Mouse (Mus musculus) myocyte (in vitro differentiated cells): Measurements from ENCODE around the gene Akr1b7.
A peak's percentile ranks its signal among the peaks of the same experiment; 100 is the strongest.
"Not testable (repeated sequence)": the region's sequence is repeated elsewhere in the genome, so short reads cannot be mapped to it uniquely, and the experiment has no call there.

Experiments used
- CEBPB ChIP-seq: IDR thresholded peaks from 2 replicates; pipeline ENCODE4 v1.6.1; 2011; ENCODE audit warnings: mild to moderate bottlenecking, moderate library complexity; ENCODE audit not compliant: poor library complexity, insufficient read depth, severe bottlenecking
- E2F4 ChIP-seq: IDR thresholded peaks from one replicate; pipeline ENCODE4 v1.6.1; 2011; ENCODE audit warnings: mild to moderate bottlenecking, control low read depth, moderate library complexity; ENCODE audit not compliant: insufficient read depth
- MAX ChIP-seq: IDR thresholded peaks from one replicate; pipeline ENCODE4 v1.6.1; 2011; ENCODE audit warnings: low read depth, mild to moderate bottlenecking, control low read depth
- POLR2A ChIP-seq: IDR thresholded peaks from one replicate; pipeline ENCODE4 v1.6.1; 2011; ENCODE audit warnings: low read depth, mild to moderate bottlenecking, control low read depth, moderate library complexity; ENCODE audit not compliant: insufficient read length
- POLR2AphosphoS2 ChIP-seq: IDR thresholded peaks from one replicate; pipeline ENCODE4 v1.6.1; 2011; ENCODE audit warnings: low read depth, control low read depth; ENCODE audit not compliant: insufficient read length
- REST ChIP-seq: IDR thresholded peaks from one replicate; pipeline ENCODE4 v1.6.1; 2011; ENCODE audit warnings: mild to moderate bottlenecking, control low read depth, moderate library complexity; ENCODE audit not compliant: insufficient read depth, insufficient read length
- USF1 ChIP-seq: IDR thresholded peaks from one replicate; pipeline ENCODE4 v1.6.1; 2011; ENCODE audit warnings: low read depth, mild to moderate bottlenecking, control low read depth, moderate library complexity

- peak; percentile 14 for TF ChIP-seq POLR2A
- not testable (repeated sequence) for TF ChIP-seq MAX, CEBPB, POLR2AphosphoS2, REST, E2F4, USF1
Observed at GRCm38 (mm10) chr6:34413386-34413785, 1.3 kb downstream of the Akr1b7 start.
